In genomic region chr4:89050551-89051199, GRCm38 (mm10) we compare ENCODE assay signal across 21 mouse cellular contexts.
DNase-seq lines count a peak whose midpoint lies in the region; ATAC-seq and TF ChIP-seq lines count a peak whose summit lies in the region.
"Had no signal": no experiment of that assay in that cellular context is flagged by ENCODE, and none has a peak within 500 bp of the region (broad histone marks: within the 10 kb centered on the region; RNA-seq: fewer than 3 reads in every experiment).

No protein-coding gene starts in this region.

- H3K27me3 ChIP-seq in stomach, postnatal 0 days (ENCODE audit: control insufficient read depth, insufficient read depth, low read length) = no peaks in the 10 kb centered on the region
- H3K27me3 ChIP-seq: embryonic facial prominence, embryonic 12.5 days; forebrain, embryonic 12.5 days had no signal

- TF ChIP-seq CTCF in embryonic fibroblast, embryonic 13.5 days (IDR thresholded peaks at IDR 0.05; ENCODE audit: borderline replicate concordance, insufficient read depth, low read length) = no peak
- TF ChIP-seq CTCF in stomach, postnatal 0 days (IDR thresholded peaks at IDR 0.05; ENCODE audit: low read depth) = no peak

- no peaks in the 10 kb centered on the region for H3K9me3 ChIP-seq in stomach, postnatal 0 days (ENCODE audit: control insufficient read depth, low read length)
- H3K9me3 ChIP-seq: embryonic facial prominence, embryonic 10.5 days; embryonic facial prominence, embryonic 12.5 days; forebrain, embryonic 10.5 days; forebrain, embryonic 12.5 days had no signal

- DNase-seq in 3T3-L1 (ENCODE audit: low read depth, low spot score) (peak; percentile 60), NIH3T3 (ENCODE audit: low read depth) (peak; percentile 68)
- no peak for DNase-seq in frontal cortex, postnatal 10 days (ENCODE audit: low spot score in 2 of 2)
- no peak for DNase-seq in stomach, postnatal 0 days (ENCODE audit: low spot score)
- no peak for DNase-seq in left cerebral cortex, adult 11 months (ENCODE audit: low spot score)
- DNase-seq: adrenal gland, adult 8-10 months; adrenal gland, postnatal 14 days; adrenal gland, postnatal 36 days; cerebellum, adult 11-12 months; cerebellum, adult 2 months; cerebellum, adult 9-10 months; cerebellum, postnatal 10 days; cerebellum, postnatal 25 days had no signal

- H3K9ac ChIP-seq in stomach, postnatal 0 days (ENCODE audit: low read length) = no peak overlapping the region
- H3K9ac ChIP-seq: embryonic facial prominence, embryonic 12.5 days; forebrain, embryonic 12.5 days had no signal

- H3K4me3 ChIP-seq in embryonic fibroblast, embryonic 13.5 days (ENCODE audit: insufficient read depth, low read length) = no peak overlapping the region
- no peak overlapping the region for H3K4me3 ChIP-seq in stomach, postnatal 0 days (ENCODE audit: low read depth, low read length)
- H3K4me3 ChIP-seq: embryonic facial prominence, embryonic 10.5 days; embryonic facial prominence, embryonic 12.5 days; erythroblast, embryonic 14.5 days; forebrain, embryonic 10.5 days; forebrain, embryonic 12.5 days had no signal

- H3K27ac ChIP-seq in embryonic fibroblast, embryonic 13.5 days (ENCODE audit: insufficient read depth, low read length) = peak overlapping the region; percentile 78
- no peak overlapping the region for H3K27ac ChIP-seq in stomach, postnatal 0 days (replicated peaks)
- H3K27ac ChIP-seq: embryonic facial prominence, embryonic 10.5 days; embryonic facial prominence, embryonic 12.5 days; forebrain, embryonic 10.5 days; forebrain, embryonic 12.5 days had no signal

- H3K36me3 ChIP-seq in stomach, postnatal 0 days (ENCODE audit: control insufficient read depth, insufficient read depth, low read length) = no peaks in the 10 kb centered on the region
- H3K36me3 ChIP-seq: embryonic facial prominence, embryonic 10.5 days; embryonic facial prominence, embryonic 12.5 days; forebrain, embryonic 10.5 days; forebrain, embryonic 12.5 days had no signal

- ATAC-seq in stomach, postnatal 0 days (ENCODE audit: low FRiP score, low TSS enrichment) = no peak
- ATAC-seq: forebrain, embryonic 14.5 days; forebrain, embryonic 16.5 days had no signal

- WGBS in stomach, postnatal 0 days = 72% methylated on average over 4 of the region's 4 CpGs

- TF ChIP-seq EP300 in stomach, postnatal 0 days (optimal IDR thresholded peaks at IDR 0.05) = no peak

- no peak for TF ChIP-seq POLR2A in embryonic fibroblast, embryonic 13.5 days (IDR thresholded peaks at IDR 0.05; ENCODE audit: low read depth, low read length)

- H3K4me2 ChIP-seq in stomach, postnatal 0 days (replicated peaks; ENCODE audit: low read depth) = no peak overlapping the region
- H3K4me2 ChIP-seq: embryonic facial prominence, embryonic 12.5 days; forebrain, embryonic 12.5 days had no signal

- peaks cover 3% of the 10 kb centered on the region for H3K4me1 ChIP-seq in embryonic fibroblast, embryonic 13.5 days (ENCODE audit: control insufficient read depth, insufficient read depth, low read length)
- no peaks in the 10 kb centered on the region for H3K4me1 ChIP-seq in stomach, postnatal 0 days (replicated peaks; ENCODE audit: control insufficient read depth, insufficient read depth)
- H3K4me1 ChIP-seq: embryonic facial prominence, embryonic 12.5 days; forebrain, embryonic 10.5 days; forebrain, embryonic 12.5 days had no signal

Comparison
In these comparisons a context has a peak if more than half of its experiments do, and no peak if none do; other contexts are left out.
1. DNase-seq: peak in 3T3-L1 (single experiment) and NIH3T3 (single experiment); none in frontal cortex, postnatal 10 days (0 of 2), stomach, postnatal 0 days (single experiment) and left cerebral cortex, adult 11 months (single experiment).